In genomic region chrX:141724391-141724891, GRCm38 (mm10) we compare ENCODE assay signal across 10 mouse cellular contexts. TPM values are rescaled to one million over a fixed set of nuclear protein-coding genes. Genes with fewer than 3 reads are reported as not detected.
A peak's percentile ranks its signal among the peaks of the same experiment; 100 is the strongest.
DNase-seq lines count a peak whose midpoint lies in the region; ATAC-seq lines count a peak whose summit lies in the region.
"Had no signal": no experiment of that assay in that cellular context is flagged by ENCODE, and none has a peak within 500 bp of the region (broad histone marks: within the 10 kb centered on the region; RNA-seq: fewer than 3 reads in every experiment).

No protein-coding gene starts in this region.

- WGBS in heart, embryonic 10.5 days = 19% methylated on average over 52 of the region's 52 CpGs
- 20% methylated on average over 52 of the region's 52 CpGs for WGBS in forebrain, embryonic 16.5 days
- 22% methylated on average over 52 of the region's 52 CpGs for WGBS in liver, embryonic 15.5 days (ENCODE audit: insufficient replicate concordance)

- H3K4me3 ChIP-seq in heart, embryonic 10.5 days = peak overlapping the region; percentile 58
- H3K4me3 ChIP-seq in forebrain, embryonic 16.5 days (replicated peaks; ENCODE audit: low read length) = peak overlapping the region; percentile 46
- H3K4me3 ChIP-seq in liver, embryonic 15.5 days (replicated peaks) = no peak overlapping the region
- H3K4me3 ChIP-seq: heart, adult 2 months had no signal

- DNase-seq in heart, embryonic 10.5 days (ENCODE audit: low spot score) = no peak
- DNase-seq in heart, postnatal 4 days = no peak
- DNase-seq in R1 (ENCODE audit: low read depth, low spot score) = peak; percentile 6
- no peak for DNase-seq in Muller cell, postnatal 12 days (ENCODE audit: inconsistent ontology term)
- no peak for DNase-seq in cerebellum, postnatal 36 days
- no peak for DNase-seq in gastrocnemius, postnatal 25 days

- peaks cover 77% of the 10 kb centered on the region for H3K27me3 ChIP-seq in heart, embryonic 10.5 days (ENCODE audit: insufficient read depth, poor library complexity, severe bottlenecking)
- peaks cover 39% of the 10 kb centered on the region for H3K27me3 ChIP-seq in forebrain, embryonic 16.5 days (replicated peaks; ENCODE audit: control insufficient read depth, insufficient read depth, low read length)
- H3K27me3 ChIP-seq in liver, embryonic 15.5 days = peaks cover 65% of the 10 kb centered on the region
- H3K27me3 ChIP-seq: CH12.LX had no signal

- H3K4me1 ChIP-seq in heart, embryonic 10.5 days = no peaks in the 10 kb centered on the region
- peaks cover 23% of the 10 kb centered on the region for H3K4me1 ChIP-seq in forebrain, embryonic 16.5 days (replicated peaks; ENCODE audit: control insufficient read depth, insufficient read depth, low read length)
- no peaks in the 10 kb centered on the region for H3K4me1 ChIP-seq in liver, embryonic 15.5 days (replicated peaks)

- ATAC-seq in forebrain, embryonic 16.5 days = peak; percentile 37
- ATAC-seq in liver, embryonic 15.5 days (ENCODE audit: insufficient read depth) = no peak

- H3K27ac ChIP-seq in heart, embryonic 10.5 days = no peak overlapping the region
- H3K27ac ChIP-seq in forebrain, embryonic 16.5 days (ENCODE audit: low read length) = no peak overlapping the region
- H3K27ac ChIP-seq in liver, embryonic 15.5 days (replicated peaks) = no peak overlapping the region
- H3K27ac ChIP-seq: heart, adult 2 months had no signal

- no peaks in the 10 kb centered on the region for H3K9me3 ChIP-seq in heart, embryonic 10.5 days
- H3K9me3 ChIP-seq in forebrain, embryonic 16.5 days (ENCODE audit: control insufficient read depth, low read length) = no peaks in the 10 kb centered on the region
- no peaks in the 10 kb centered on the region for H3K9me3 ChIP-seq in liver, embryonic 15.5 days (replicated peaks)

- H3K4me2 ChIP-seq in forebrain, embryonic 16.5 days (ENCODE audit: low read length) = peak overlapping the region; percentile 59
- H3K4me2 ChIP-seq in liver, embryonic 15.5 days = peak overlapping the region; percentile 5; the same call in 1 of the 2 replicates

- no peaks in the 10 kb centered on the region for H3K36me3 ChIP-seq in heart, embryonic 10.5 days
- H3K36me3 ChIP-seq in forebrain, embryonic 16.5 days (ENCODE audit: control insufficient read depth, insufficient read depth) = no peaks in the 10 kb centered on the region
- no peaks in the 10 kb centered on the region for H3K36me3 ChIP-seq in liver, embryonic 15.5 days (replicated peaks)

- no peak overlapping the region for H3K9ac ChIP-seq in forebrain, embryonic 16.5 days (replicated peaks; ENCODE audit: low read depth, low read length)
- H3K9ac ChIP-seq in liver, embryonic 15.5 days = no peak overlapping the region

RNA-seq across cellular contexts. Expression of gene Irs4, which starts 0.6 kb away (rescaled TPM):
- 0.10 and 0.46 TPM in 2 replicates for polyA plus RNA-seq in heart, embryonic 10.5 days (2016; fragmentation: Nextera tagmentation; extraction: Ambion mirVana)
- under 1 TPM; 0.07 to 0.32 TPM for total RNA-seq in heart, postnatal 4 days (2021)
- polyA plus RNA-seq in forebrain, embryonic 16.5 days (2015; fragmentation: Nextera tagmentation; extraction: Ambion mirVana) = 0.70 and 1.9 TPM in 2 replicates
- not detected in 2 replicates for polyA plus RNA-seq in liver, embryonic 15.5 days (2015; fragmentation: Nextera tagmentation; extraction: Ambion mirVana)
- total RNA-seq in gastrocnemius, postnatal 25 days (2021) = not detected
- total RNA-seq: CH12.LX; heart, adult 2 months had no signal
- polyA plus RNA-seq: heart, adult 2 months had no signal
